Mouse (Mus musculus) E14TG2a.4 (cell line): ENCODE results near the gene Serpine1.

Source experiments
- CTCF ChIP-seq: conservative IDR thresholded peaks from 2 replicates; pipeline ENCODE4 v1.5.1; 2014; ENCODE audit warnings: low read length
- NANOG ChIP-seq: IDR thresholded peaks from 2 replicates; pipeline ENCODE4 v1.6.1; 2014; ENCODE audit warnings: borderline replicate concordance, low read length, mixed read lengths
- POU5F1 ChIP-seq: IDR thresholded peaks from 2 replicates; pipeline ENCODE4 v1.6.1; 2014; ENCODE audit warnings: low read length, borderline replicate concordance

DNA sequence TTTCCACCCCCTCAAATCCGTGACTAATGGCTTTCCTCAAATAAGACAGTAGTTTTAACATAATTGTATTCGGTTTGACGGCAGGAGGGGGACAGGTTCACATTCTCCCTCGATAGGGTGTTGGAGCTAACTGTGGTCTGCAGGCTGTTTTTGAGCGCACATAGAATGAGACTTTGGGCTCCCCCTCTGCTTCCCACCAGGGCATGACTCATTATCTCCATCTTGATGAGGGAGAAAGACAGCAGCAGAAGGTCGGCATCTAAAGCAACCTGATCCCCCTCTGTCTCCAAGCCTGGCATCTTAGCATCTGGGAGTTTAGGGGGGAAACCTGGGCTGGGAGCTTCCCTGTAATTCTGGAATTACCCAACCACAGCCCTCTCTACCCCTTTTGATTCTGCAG, 6.6 kb downstream of the Serpine1 start:
- TF ChIP-seq CTCF (no peak), NANOG (no peak), POU5F1 (no peak)
